Mouse (Mus musculus) spleen, postnatal 14 days (tissue): ENCODE data around the gene Hdac7.

Experiments
- DNase-seq, 2 experiments: peaks; one replicate each; pipeline ENCODE4 v3.0.0; 2021 to 2022; ENCODE audit warnings: low spot score in 2 of 2

Gene Hdac7

GRCm38 (mm10) chr15:97767280-97768186 is 76.8 kb downstream of the Hdac7 start, which contains the start of gene Rapgef3:
TSS of gene Rapgef3 (minus strand) at chr15:97767972.
- DNase-seq, result peak; percentile 58 to 70

GRCm38 (mm10) chr15:97766594-97767279 is 77.6 kb downstream of the Hdac7 start:
- no peak for DNase-seq

- DNase-seq, result no peak
Measured at GRCm38 (mm10) chr15:97766194-97766593, 78.1 kb downstream of the Hdac7 start.

DNA sequence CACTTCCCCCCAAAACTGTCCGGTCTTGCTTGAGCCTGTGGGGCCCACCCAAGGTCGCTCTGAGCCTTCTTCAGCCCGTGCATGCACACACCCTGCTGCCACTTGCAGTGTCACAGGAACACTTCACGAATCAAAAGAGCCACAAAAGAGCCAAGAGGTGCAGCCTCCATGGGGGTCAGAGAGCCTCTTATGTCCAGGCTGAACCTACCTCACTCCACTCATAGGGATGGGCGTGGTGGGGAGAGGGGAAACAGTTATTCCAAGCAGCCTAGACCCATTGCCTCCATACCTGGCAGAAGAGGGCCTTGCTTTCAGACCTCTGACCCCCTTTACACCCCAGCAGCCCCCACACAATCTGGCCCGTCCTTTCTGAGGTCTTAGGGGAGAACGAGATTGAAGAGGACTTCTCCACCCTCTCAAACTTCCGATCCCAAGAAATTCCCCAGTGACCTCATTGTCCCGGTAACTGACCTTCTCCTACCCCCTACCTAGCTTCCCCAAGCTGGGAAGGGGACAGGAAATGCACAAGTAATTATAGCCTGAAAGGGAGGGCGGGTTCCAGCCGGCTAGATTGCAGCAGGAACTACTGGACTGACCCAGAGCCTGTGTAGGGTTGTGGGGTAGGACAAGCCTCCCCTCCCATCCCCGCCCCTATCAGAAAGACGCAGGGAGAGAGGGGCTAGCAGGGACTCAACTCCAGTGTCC is 79.1 kb downstream of the Hdac7 start:
- no peak for DNase-seq

DNA sequence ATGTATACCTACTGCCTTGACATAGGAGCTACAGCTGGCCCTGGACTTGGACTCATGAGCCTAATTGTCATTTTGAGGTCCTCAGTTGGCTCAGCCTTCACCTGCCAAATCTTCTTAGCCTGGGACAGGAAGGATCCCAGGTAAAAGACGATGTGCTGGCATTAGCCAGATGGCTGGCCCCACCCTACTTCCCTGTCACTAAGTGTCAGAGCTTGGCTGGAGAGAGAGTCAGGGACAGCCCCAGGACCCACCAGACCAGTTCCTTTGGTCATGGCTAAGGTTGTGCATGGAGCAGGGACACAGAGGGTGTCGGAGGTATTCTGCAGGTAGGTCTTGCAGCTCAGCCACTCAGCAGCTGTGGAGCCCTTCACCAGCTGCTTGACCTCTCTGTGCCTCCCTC is 79.8 kb downstream of the Hdac7 start:
- DNase-seq, result no peak

DNA sequence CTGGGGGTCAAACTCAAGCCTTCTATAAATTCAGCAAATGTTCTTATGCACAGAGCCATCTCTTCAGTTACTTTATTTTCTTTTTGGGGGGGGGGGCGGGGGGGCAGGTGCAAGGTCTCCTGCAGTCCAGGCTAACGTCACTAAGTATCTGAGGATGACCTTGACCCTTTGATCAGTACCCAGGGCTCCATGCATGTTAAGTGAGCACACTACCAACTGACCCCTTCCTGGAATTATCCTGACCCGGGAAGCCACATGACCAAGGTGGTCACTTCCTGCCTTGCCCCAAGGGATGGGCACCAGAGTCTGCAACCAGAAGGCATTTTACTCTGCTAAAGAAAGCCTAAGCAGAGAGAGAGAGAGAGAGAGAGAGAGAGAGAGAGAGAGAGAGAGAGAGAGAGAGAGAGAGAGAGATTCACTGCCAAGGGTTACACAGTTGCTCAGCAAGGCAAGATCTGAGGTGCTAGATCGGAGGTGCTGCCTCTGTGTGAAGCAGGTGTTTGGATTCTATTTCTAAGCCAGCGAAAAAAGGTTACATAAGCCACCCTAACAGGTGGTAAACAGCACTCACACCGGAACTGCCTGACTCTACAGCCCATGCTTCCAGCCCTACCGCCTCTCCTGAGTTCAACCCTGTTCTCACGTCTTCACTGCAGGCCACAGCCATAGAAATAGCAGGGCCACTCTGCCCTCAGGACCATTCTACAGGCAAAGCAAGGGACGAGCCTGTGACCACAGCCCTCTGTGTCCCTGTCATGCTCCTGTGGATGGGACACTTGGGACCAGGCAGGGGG is 80.8 kb downstream of the Hdac7 start:
- DNase-seq, result no peak

DNA sequence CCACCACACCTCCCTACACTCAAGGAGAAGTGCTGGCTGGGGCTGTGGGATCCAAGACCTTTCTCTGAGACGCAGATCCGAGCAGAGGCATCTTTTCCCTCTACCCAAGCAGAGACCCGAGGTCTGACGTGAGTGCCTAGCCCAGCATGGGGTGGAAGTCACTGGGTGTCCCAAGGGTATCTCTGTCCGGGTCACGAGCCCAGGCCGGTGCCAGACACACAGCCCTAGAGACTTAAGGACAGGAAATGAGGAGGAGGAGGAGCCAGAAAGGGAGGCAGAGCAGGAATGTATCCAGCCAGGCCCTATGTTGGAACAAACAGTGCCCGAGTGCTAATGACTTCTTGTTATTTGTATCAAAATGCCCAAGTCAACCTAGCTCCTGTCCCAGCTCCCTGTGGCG is 81.6 kb downstream of the Hdac7 start:
- DNase-seq, result no peak

- no peak for DNase-seq
Measured at GRCm38 (mm10) chr15:97761438-97761837, 82.9 kb downstream of the Hdac7 start.

GRCm38 (mm10) chr15:97760952-97761351 is 83.3 kb downstream of the Hdac7 start:
- no peak for DNase-seq

- DNase-seq, result no peak
Measured at GRCm38 (mm10) chr15:97760006-97760405, 84.3 kb downstream of the Hdac7 start.

DNA sequence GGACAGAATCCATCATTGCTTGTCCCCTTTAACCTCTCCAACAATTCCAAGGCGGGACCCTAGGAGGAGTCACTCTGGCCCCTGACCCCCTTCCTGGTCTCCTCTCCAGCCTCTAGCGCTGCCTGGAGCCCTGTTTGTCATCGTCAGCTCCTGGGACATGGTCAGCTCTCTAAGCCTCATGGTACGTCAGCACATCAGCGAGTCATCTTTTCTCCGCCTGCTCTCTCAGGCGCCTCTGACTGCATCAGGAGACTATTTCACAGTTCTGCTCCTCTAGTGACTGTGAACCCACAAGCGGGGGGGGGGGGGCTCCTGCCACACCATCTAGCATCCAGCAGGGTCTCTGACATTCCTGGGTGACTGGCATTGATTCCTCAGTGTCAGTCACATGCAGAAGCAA is 88.9 kb downstream of the Hdac7 start:
- no peak for DNase-seq

GRCm38 (mm10) chr15:97754476-97754875 is 89.8 kb downstream of the Hdac7 start:
- no peak for DNase-seq

DNA sequence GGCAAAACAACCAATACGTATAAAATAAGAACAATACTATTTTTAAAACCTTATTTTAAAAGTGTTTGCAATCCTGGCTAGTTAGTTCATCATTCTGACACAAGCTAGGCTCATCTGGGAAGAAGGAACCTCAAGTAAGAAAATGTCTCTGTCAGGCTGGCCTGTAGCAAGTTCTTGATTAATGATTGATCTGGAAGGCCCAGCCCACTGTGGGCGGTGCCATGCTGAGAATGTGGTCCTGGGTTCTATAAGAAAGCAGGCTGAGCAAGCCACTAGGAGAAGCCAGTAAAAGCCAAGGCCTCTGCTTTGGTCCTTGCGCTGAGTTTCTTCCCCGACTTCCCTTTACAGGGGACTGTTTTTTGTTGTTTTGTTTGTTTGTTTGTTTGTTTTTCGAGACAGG is 91.8 kb downstream of the Hdac7 start:
- DNase-seq, result no peak

GRCm38 (mm10) chr15:97751676-97752075 is 92.6 kb downstream of the Hdac7 start:
- DNase-seq, result peak in 1 of 2 experiments; percentile 41

- DNase-seq, result peak; percentile 38 to 41
Measured at GRCm38 (mm10) chr15:97750697-97751096, 93.6 kb downstream of the Hdac7 start.

GRCm38 (mm10) chr15:97749841-97750240 is 94.5 kb downstream of the Hdac7 start:
- no peak for DNase-seq

DNA sequence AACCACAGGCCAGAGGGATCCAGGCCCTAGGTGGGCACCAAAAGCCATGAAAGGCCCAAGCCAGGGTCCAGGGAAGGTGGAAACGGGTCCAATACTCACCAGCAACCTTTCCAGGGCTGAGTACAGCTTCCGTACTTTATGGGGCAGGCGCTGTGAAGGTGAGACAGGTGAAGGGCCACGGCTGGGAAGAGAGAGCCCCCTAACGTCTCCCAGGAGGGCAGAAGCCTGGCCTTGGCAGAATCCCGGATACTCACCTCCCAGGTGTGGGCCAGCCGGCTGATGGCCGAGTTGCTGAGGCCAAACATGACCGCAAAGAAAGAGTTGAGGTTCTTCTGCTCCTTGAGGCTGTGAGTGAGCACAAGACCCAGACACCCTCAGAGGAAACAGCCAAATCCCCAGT is 94.9 kb downstream of the Hdac7 start:
- DNase-seq, result no peak

DNA sequence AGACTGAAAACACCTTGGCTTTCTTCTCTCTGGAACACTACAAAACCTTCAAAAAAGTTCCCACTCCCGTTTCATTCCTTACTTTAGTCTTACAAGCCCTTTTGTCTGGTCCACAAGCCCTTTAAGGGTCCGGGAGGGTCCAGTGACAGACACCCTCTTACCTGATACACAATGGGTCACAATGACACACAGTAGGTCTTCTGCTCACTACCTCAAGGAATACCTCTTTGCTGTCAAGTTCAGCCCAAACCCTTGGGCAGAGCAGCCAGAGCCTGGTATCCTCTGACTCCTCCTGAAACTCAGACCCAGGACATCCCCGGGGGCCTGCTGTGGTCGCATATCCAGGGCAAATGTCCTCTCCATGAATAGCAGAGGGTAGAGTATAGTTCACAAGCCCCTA is 95.3 kb downstream of the Hdac7 start:
- no peak for DNase-seq

- DNase-seq, result no peak
Measured at GRCm38 (mm10) chr15:97748309-97748708, 96.0 kb downstream of the Hdac7 start.

DNA sequence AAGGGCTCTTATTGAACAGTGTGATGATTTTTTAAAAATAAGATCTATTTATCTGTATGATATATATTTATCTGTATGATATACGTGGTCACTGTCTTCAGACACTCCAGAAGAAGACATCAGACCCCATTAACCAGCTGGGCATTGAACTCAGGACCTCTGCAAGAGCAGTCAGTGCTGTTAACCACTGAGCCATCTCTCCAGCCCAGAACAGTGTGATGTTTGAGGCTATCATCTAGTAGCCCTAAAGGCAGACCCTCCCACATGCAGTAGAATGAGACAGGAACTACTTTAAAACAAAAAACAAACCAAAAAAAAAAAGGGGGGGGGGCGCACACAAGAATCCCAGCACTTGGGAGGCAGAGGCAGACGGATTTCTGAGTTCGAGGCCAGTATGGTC is 96.8 kb downstream of the Hdac7 start:
- no peak for DNase-seq

DNA sequence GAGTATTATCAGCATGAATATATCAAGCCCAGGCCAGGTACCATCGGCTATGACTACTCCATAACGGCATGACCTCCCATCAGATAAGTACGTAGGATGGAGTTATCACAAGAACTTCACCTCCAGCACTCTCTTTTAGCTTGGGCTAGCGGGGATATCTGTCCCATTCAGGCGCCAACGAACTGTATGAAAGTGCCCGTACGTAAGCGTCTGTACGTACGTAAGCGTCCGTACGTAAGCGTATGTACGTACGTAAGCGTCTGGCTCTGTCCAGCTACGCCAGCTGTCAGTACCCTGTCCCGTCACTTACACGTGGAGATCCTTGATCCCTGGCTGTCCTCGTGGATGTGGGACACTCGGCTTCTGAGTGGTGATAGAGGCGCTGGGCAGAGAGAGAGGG is 97.6 kb downstream of the Hdac7 start:
- no peak for DNase-seq

- no peak for DNase-seq
Measured at GRCm38 (mm10) chr15:97746278-97746677, 98.0 kb downstream of the Hdac7 start.
